Mouse (Mus musculus): ENCODE data around the gene Csf2rb2.
"Not testable (repeated sequence)": the region's sequence is repeated elsewhere in the genome, so short reads cannot be mapped to it uniquely, and the experiment has no call there.

Gene Csf2rb2

DNA sequence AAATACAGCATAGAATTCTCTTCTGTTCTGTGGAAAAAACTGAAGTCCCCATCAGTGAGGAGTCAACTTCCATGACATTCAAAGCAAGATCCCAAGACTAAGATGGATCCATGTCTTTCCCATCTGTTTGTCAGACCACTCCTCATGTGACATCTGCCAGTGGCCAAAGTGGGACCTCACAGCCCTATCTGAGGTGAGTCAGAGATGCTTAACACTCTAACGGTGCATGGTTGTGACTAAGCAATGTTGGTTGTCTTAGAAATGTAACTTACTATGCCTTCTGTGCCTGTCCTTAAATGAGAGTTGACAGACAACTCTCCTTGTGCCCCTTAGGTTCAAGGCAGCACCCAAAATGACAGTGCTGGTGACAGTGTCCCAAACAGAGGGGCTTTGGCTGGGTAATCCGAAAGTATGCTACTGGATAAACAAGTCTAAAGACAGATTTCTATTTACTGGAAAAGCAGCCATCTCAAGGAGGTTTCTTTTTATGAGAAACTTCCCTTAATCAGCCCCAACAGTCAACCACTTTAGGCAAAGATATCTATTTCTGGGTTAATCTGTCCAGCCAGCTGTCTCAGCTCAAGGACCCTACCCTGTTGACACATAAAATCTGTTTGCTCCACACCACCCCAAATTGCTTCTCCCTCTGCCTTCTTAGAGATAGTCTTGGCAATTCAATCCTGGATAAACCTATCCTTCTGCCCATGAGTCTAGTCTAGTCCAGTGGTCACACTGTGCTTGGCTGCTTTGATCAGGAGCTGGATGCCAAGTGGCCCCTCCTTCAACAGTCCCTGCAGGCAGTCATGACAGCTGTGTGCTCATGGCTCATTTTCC is 13.0 kb upstream of the Csf2rb2 start:
- in situ Hi-C loops (cut with MseI, MboI), result not testable (repeated sequence)

DNA sequence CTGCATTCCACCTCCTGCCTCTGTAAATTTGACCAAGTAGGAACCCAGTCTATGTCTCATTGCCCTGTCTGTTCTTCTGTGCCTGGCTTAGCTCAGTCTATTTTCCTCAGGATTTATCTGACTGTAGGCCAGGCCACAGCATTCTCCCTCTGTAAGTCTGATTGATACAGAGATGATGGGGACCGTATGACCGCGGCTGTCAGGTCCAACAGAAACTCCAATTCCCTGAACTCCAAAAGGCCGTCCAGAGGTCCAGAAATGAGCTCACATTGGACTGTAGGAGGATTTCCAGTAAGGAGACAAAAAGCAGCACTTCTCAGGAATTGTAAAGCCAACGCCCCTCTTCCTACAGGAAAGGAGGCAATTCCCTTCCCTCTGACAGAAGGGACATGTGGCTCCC is 8.1 kb upstream of the Csf2rb2 start:
- in situ Hi-C loops (cut with MseI, MboI), result not testable (repeated sequence)

DNA sequence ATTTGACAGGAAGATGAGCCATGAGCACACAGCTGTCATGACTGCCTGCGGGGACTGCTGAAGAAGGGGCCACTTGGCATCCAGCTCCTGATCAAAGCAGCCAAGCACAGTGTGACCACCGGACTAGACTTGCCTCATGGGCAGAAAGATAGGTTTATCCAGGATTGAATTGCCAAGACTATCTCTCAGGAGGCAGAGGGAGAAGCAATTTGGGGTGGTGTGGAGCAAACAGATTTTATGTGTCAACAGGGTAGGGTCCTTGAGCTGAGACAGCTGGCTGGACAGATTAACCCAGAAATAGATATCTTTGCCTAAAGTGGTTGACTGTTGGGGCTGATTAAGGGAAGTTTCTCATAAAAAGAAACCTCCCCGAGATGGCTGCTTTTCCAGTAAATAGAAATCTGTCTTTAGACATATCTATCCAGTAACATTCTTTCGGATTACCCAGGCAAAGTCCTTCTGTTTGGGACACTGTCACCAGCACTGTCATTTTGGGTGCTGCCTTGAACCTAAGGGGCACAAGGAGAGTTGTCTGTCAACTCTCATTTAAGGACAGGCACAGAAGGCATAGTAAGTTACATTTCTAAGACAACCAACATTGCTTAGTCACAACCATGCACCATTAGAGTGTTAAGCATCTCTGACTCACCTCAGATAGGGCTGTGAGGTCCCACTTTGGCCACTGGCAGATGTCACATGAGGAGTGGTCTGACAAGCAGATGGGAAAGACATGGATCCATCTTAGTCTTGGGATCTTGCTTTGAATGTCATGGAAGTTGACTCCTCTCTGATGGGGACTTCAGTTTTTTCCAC is 7.1 kb upstream of the Csf2rb2 start:
- in situ Hi-C loops (cut with MseI, MboI), result not testable (repeated sequence)

DNA sequence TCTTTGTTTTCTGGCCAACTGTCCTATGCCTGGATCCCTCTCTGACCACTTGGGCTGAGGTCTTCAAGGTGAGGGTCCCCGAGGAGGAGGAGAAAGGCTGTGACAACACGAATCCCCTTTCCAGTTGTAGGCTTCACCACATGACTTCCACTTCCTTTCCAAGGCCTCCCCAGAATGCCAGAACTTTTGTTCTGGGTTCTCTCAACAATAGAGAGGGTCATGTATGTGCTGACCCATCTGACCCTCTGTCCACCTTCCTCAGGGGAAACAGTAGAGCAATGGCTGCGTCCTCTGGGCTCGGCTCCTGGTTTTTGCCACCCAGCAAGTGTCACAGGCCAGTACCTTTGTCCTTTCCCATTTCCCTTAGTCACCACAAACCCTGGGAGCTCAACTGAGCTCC is 5.5 kb upstream of the Csf2rb2 start:
- in situ Hi-C loops (cut with MseI, MboI), result no loop called here

DNA sequence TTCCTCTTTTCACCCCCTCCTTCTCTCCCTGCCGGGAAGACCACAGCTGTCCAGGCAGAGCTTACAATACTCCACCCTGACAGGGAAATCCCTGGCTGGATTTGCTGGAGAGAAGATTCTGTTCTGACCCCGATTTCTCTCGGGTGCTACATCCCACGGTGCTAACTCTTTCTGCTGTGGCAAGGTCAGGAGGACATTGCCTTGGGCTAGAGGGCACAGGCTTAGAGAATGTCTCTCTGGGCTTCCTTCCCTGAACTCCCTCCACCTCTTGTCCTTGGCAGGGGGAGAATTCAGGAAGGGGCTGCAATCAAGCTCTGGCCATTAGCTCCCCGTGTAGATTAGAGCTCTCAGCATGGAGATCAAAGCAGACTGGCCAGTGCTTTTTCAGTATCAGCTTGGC is 4.3 kb upstream of the Csf2rb2 start:
- in situ Hi-C loops (cut with MseI, MboI), result no loop called here

DNA sequence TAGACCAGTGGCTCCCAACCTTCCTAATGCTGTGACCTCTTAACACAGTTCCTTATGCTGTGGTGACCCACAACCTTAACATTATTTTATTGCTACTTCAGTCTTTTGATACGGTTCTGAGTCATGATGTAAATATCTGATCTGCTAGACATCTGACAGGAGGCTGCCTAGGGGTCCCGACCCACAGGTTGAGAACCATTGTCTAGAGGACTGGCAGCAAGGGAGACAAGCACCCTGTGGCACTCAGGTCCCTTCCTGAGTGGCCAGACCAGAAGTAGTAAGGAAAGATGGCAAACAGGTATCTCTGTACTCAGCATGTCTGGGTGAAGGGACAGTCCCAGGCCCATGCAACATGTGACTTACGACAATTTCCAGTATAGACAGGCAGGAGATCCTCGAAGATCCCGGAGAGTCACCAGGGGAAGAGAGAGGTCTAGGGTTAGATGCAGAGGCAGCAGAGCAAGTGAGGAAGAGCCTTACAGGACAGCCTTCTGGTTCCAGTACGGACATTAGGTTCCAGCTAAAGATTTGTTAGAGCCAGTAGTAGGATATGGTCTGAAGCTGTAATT is 1.8 kb downstream of the Csf2rb2 start:
- in situ Hi-C loops (cut with MseI, MboI), result no loop called here

DNA sequence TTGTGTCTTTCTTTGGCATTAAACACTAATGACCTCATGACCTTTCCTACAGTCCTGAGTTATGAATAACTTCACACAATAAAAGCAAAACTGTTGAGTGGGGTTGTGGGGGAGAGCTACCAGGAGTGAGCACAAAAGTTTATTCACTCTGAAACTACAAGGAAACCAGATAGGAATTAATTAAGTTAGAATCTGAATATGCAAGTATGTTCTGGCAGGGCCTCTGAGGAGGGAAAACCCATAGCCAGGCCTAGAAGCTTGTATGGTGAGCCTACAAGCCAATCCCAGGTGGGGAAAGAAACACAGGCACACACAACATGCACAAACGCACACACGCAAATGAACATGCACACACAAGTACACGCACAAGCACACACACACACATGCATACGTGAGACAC is 2.8 kb downstream of the Csf2rb2 start:
- in situ Hi-C loops (cut with MseI, MboI), result no loop called here

DNA sequence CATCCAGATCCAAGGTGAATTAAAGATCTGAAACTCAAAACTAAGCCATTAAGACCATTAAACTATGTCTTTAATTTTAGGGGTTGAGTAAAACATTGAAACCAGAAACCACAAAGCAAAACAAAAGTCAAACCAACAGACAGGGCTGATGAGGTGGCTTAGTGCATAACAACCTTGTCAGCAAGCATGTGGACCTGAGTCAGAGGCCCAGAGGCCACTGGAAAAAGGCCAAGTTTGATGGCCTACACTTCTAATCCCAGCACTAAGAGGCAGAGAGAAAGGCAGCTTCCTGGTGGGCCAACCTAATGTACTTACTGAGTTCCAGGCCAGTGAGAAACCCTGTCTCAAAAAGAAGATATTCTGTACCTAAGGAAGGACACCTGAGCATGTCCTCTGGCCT is 4.7 kb downstream of the Csf2rb2 start:
- in situ Hi-C loops (cut with MseI, MboI), result no loop called here

DNA sequence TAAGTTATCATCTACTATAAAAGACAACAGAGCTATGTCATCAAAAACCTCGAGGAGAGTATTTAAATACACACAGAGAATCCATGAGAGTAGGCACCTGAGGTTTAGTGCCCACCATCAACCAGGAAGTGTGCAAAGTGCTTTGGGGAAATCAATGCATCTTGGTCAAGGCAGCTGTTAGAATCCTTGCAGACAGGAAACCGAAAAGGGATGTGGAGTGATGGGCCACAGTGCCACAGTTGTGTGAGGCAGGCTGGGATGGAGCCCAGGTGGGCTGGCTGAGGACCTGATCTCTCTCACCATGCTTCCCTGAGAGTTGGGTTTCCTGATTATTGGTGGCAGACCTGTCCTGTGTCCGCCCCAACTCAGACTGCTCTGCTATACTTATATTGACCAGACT is 5.9 kb downstream of the Csf2rb2 start:
- in situ Hi-C loops (cut with MseI, MboI), result no loop called here

DNA sequence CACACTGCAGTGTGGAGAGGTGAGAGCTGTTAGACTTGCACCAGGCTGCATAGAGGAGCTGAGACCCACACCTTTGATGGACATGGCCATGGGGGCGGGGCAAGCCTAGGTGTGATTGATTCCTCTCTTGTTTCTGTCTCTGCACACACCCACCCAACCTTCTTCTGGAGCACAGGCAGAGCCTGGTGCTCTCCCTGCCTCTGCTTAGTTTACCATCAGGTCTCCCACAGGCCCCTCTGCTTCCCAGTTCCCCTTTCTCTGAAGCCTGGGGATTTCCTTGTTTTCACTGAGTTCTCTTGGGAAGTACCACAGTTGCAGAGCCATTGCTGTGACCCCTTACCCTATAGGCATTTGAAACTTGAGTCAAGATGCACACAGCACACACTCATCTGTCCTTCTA is 7.0 kb downstream of the Csf2rb2 start:
- in situ Hi-C loops (cut with MseI, MboI), result no loop called here

DNA sequence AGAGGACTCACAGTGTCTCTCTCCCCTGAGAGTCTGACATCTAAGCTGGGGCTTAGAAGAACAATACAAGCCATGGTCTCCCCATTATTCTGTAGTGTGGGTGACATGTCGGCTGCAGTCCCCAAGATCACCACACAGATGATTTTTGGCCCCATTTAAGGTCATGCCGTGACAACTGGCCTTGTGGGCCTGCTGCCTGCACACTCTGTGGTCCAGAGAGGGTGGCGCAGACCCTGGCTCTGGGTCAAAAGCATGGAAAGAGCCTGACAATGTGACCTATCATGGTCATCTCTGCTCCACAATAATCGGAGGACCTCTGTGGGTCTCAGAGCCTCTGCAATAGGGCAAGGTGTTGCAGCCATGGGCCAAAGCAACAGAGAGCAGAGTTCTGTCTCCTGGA is 11.8 kb downstream of the Csf2rb2 start:
- in situ Hi-C loops (cut with MseI, MboI), result no loop called here

DNA sequence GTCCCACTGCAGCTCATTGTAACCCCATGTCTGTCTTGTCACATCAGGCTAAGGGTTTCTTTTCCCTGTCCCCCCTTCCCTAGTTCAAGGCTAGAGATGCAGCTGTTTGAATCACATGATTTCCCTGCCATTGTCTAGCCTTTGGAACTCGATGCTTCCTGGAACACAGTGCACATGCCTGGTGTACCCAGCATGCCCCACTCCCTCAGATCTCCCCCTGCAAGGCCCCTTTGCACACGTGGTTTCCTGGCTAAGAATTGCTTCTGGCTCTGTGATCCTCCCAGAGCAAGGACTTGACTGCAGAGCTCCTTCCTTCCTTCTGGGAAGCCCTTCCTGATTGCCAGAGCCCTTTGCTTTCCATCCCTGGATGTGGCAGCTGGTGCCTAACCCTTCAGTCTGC is 12.3 kb downstream of the Csf2rb2 start:
- in situ Hi-C loops (cut with MseI, MboI), result not testable (repeated sequence)

DNA sequence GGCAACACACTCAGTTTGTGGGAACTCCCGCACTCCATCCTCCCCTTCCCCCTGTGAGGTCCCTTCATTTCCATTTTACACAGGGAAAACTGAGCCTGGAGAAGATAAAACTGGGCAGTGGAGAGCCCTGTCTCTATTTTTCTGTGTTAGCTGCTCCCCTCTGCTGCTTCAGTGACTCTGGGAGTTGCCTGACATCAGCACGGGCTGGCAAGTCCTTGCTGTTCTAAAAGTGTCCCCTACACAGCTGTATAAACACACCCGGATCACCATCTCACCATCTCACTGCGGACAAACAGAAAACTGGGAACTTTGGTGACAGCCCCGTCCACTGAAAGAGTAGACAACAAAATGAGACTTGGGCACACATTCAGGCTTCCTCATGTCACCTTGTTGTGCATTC is 15.7 kb downstream of the Csf2rb2 start:
- in situ Hi-C loops (cut with MseI, MboI), result not testable (repeated sequence)

DNA sequence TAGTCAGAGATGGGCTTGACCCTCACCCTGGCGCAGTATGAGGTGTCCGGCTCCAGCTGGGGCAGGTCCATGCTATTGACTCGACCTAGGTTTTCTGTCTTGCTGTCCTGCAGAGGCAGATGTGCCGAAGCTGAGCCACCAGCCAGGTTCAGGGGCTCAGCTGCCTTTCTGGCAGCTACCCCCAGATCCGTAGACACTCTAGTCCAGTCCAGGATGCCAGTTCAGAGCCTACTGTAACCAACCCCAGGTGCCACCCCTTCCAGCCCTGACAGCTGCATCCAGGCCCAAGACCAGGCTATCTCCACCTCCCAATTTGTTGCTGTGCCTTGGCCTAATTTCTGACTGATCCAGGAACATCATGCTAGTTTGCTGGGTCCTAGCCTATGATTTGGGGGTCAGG is 17.6 kb downstream of the Csf2rb2 start:
- in situ Hi-C loops (cut with MseI, MboI), result no loop called here

DNA sequence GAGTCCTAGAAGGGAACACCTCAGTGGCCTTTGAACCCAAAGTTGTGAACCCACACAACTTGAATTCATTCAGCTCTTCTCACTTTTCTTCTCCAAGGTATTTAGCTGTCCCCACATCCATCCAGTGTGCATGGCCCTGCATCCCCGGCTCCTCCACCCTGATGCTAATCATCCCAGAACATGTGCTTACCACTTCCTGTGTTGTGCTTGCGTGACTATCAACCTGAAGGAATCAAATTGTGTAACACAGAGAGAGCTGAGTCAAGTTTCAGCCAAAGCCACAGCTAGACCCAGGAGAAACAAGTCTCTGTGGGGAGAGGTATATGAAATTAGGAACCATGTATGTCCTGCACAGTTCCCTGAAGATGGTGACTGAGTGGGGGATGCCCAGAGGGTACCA is 27.2 kb downstream of the Csf2rb2 start:
- in situ Hi-C loops (cut with MseI, MboI), result no loop called here

DNA sequence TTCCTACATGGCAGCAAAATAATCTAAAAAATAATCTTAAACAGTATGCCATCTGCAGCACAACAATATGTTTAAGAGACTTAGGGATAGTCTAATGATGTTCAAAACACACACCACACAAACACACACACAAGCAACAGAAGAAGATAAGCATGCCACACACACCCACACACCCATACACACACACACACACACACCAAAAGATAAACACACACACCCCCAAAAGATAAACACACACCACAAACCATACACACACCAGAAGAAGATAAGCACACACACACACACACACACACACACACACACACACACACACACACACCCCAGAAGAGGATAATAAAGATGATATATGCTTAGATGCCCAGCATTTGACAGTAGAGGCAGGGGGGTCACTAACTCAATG is 34.3 kb downstream of the Csf2rb2 start:
- in situ Hi-C loops (cut with MseI, MboI), result no loop called here

DNA sequence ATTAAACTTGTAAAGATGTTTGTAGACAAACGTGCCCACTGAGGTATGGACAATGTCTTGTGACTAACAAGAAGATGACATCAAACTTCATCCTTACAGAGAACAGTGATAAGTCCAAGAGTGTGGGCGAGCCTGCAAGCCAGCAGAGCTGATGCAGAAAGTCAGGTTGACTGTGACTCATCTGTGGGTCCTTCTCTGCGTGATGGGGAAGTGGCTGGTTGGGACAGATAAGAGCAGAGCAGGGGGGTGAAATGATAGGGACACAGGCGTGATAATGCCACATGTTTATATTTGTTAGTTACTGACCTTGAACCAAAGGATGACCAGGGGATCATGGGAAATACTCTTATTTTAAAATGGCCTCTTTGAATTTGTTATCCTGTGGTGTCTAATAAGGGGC is 37.7 kb downstream of the Csf2rb2 start:
- in situ Hi-C loops (cut with MseI, MboI), result no loop called here

DNA sequence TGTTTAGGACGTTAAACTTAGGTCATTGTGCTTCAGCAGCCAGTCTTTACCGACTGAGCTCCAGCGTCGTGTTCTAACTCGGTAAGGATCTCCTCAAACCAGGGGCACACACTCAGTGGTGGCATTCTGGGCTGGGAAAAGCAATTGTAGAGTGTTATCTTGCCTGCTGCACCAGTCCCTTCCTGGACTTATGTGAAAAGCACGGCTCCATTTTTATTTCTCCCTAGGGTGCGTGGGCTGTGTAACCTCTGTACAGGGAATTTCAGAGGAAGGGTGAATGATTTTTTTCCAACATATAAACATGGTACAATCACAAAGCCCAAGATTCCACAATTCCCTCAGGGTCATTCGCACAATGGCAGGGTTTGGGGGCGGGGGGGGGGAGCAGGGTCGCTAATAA is 38.1 kb downstream of the Csf2rb2 start:
- in situ Hi-C loops (cut with MseI, MboI), result no loop called here

DNA sequence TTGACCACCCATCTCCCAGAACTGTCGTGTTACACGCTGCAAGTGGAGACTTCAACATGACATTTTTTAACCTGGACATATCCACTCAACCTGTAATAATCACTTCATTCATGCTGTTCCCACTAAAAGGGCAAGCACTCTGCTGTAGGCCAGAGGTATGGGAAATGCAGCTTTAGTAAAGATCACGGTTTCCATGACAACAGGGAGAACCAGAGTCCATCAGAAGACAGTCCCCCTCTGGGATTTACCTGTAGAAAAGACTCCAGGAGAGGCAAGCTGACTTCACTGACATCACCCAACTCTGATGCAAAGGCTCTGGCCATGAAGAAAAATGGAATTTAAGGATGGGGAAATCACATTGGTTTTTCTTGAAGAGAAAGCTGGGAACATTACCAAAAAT is 42.2 kb downstream of the Csf2rb2 start:
- in situ Hi-C loops (cut with MseI, MboI), result no loop called here

DNA sequence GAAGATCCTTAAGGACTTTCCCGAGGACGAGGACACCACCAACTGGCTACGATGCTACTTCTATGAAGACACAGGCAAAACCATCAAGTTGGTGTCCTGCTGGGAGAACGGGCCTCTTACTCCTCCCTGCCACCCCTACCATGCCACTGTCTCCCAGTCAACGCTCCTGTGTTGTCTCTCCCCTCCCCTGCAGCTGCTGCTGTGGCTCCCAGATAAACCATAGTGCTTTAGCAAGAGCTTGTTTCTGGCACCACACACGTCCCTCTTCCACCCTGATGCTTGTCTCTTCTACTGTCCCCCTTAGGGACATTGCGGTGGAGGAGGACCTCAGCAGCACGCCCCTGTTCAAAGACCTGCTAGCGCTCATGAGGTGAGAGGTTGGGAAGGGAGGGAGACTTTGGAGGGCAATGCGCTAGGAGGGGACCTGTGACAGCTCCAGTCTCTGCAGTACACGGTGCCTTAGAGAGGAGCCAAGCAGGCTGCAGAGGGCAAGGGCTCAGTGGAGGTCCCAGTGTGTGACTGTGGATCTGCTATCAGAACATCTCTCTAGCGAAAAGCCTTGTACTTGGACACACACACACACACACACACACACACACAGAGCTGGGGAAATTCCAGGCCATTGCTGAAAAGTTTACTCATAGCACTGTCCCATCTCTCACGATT is 44.7 kb downstream of the Csf2rb2 start:
- in situ Hi-C loops (cut with MseI, MboI), result no loop called here

DNA sequence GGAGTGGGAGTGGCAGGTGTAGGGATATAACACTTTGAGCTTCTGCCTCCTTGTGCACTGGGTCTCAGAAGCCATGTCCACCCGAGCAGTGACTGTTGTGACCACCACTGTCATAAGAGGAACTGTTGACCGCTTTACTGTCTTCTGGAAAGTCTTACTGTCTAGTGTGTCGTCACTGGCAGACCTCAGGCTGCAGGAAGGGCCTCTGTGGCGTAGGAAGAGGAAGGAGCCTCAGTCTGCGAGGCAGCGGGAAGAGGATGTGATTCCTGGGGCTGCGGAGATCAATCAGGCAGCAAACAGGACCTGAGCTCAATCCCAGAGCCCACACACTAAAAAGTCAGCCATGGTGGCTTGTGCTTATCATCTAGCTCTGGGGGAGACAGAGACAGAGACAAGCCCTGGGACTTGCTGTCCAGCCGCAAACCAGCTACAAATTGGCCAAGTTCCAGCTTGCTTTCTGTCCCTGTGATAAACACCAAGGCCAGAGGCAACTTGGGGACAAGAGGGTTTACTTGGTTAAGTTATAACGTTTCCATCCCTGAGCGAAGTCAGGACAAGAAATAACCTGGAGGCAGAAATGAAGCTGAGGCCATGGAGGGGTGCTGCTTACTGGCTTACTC is 47.2 kb downstream of the Csf2rb2 start:
- in situ Hi-C loops (cut with MseI, MboI), result loop anchor here in 1 of 2 experiments (10.0 kb wide), 1 partner anchor 66 kb away; the partner anchor contains the start of gene Csf2rb

Data from mouse trophoblast stem cell (cell line).